Mouse (Mus musculus): ENCODE measurements around the gene Ammecr1.

- no peak for TF ChIP-seq CTCF (IDR thresholded peaks at IDR 0.05; ENCODE audit: extremely low read depth, insufficient read depth, low read length)
- no peak for TF ChIP-seq POLR2A (IDR thresholded peaks at IDR 0.05; ENCODE audit: extremely low read depth, insufficient read depth, low read length)
These were observed 127.1 kb downstream of the Ammecr1 start for GRCm38 (mm10) chrX:142839411-142839810.
